Mouse (Mus musculus) embryonic fibroblast, embryonic 13.5 days (primary cell): Measurements from ENCODE around the gene Osbpl10. TPM values are rescaled to one million over a fixed set of nuclear protein-coding genes. Genes with fewer than 3 reads are reported as not detected.
"Not testable (repeated sequence)": the region's sequence is repeated elsewhere in the genome, so short reads cannot be mapped to it uniquely, and the experiment has no call there.

ENCODE experiments used
- H3K27ac ChIP-seq: 2 replicates; pipeline ENCODE4 v1.5.1; 2012; ENCODE audit warnings: low read length, control low read depth, inconsistent platforms; ENCODE audit not compliant: insufficient read depth
- H3K4me1 ChIP-seq: 2 replicates; pipeline ENCODE4 v1.6.1; 2011; ENCODE audit warnings: low read length; ENCODE audit not compliant: control insufficient read depth, insufficient read depth
- H3K4me3 ChIP-seq: 2 replicates; pipeline ENCODE4 v1.5.1; 2011; ENCODE audit warnings: mild to moderate bottlenecking, control low read depth, low read length; ENCODE audit not compliant: insufficient read depth
- CTCF ChIP-seq: IDR thresholded peaks from 2 replicates; pipeline ENCODE4 v1.5.1; 2011; ENCODE audit warnings: mild to moderate bottlenecking, control low read depth, low read length, moderate library complexity, borderline replicate concordance; ENCODE audit not compliant: insufficient read depth
- POLR2A ChIP-seq: IDR thresholded peaks from 2 replicates; pipeline ENCODE4 v1.6.1; 2011; ENCODE audit warnings: low read depth, mild to moderate bottlenecking, control low read depth, low read length, moderate library complexity
- polyA plus RNA-seq: library from polyadenylated mRNA; stranded (reverse); fragments of >200 nt; gene quantifications from 2 replicates; pipeline ENCODE4 v1.2.4, GENCODE M21; 2011; ENCODE audit warnings: low read depth; ENCODE audit not compliant: missing spikeins, insufficient read length

Gene Osbpl10
- polyA plus RNA-seq, 1 experiment: 3.1 TPM

GRCm38 (mm10) chr9:115245092-115245491 lies 266.7 kb downstream of the Osbpl10 start:
- TF ChIP-seq CTCF (no peak), POLR2A (no peak)

GRCm38 (mm10) chr9:115249145-115249544 lies 270.8 kb downstream of the Osbpl10 start:
- H3K27ac ChIP-seq: no peak overlapping the region
- H3K4me3 ChIP-seq: no peak overlapping the region
- TF ChIP-seq POLR2A (no peak), CTCF (no peak)
- peaks cover 3% of the 10 kb centered on the region; the same call in 1 of the 2 replicates for H3K4me1 ChIP-seq

More at GRCm38 (mm10) chr9:115245092-115245491, 266.7 kb downstream of the Osbpl10 start:
- Histone ChIP-seq H3K27ac (no peak overlapping the region), H3K4me3 (no peak overlapping the region), H3K4me1 (peaks cover 3% of the 10 kb centered on the region; the same call in 1 of the 2 replicates)

DNA sequence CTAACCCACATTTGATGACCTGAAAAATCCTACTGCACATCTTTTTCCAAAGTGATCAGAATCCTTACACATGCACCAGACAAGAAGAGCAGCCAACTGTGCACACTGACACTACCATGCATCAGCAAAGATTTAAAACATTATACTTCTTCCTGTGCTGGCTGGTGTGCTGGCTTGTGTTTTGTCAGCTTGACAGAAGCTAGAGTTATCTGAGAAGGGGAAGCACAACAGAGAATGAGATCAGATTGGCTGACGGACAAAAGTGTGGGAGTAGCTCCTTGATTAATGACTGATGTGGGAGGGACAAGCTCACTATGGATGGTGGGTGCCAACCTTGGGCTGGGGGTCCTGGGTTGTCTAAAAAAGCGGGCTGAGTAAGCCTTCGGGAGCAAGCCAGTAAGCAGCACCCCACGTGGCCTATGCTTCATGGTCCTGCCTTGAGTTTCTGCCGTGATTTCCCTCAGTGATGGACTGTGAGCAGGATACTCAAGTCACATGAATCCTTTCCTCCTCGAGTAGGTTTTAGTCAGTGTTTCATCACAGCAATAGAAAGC lies 279.4 kb downstream of the Osbpl10 start:
- Histone ChIP-seq H3K4me3 (no peak overlapping the region), H3K4me1 (no peaks in the 10 kb centered on the region), H3K27ac (no peak overlapping the region)
- TF ChIP-seq POLR2A (no peak), CTCF (no peak)

GRCm38 (mm10) chr9:115259866-115260265 lies 281.5 kb downstream of the Osbpl10 start:
- Histone ChIP-seq H3K27ac (no peak overlapping the region), H3K4me1 (no peaks in the 10 kb centered on the region), H3K4me3 (no peak overlapping the region)
- TF ChIP-seq POLR2A: no peak

GRCm38 (mm10) chr9:115260464-115260863 lies 282.1 kb downstream of the Osbpl10 start:
- TF ChIP-seq POLR2A (no peak), CTCF (no peak)
- no peak overlapping the region for H3K27ac ChIP-seq
- H3K4me3 ChIP-seq: no peak overlapping the region
- H3K4me1 ChIP-seq: no peaks in the 10 kb centered on the region

GRCm38 (mm10) chr9:115261456-115261855 lies 283.1 kb downstream of the Osbpl10 start:
- H3K27ac ChIP-seq: no peak overlapping the region
- no peak overlapping the region for H3K4me3 ChIP-seq
- no peaks in the 10 kb centered on the region for H3K4me1 ChIP-seq
- TF ChIP-seq POLR2A (no peak), CTCF (no peak)

DNA sequence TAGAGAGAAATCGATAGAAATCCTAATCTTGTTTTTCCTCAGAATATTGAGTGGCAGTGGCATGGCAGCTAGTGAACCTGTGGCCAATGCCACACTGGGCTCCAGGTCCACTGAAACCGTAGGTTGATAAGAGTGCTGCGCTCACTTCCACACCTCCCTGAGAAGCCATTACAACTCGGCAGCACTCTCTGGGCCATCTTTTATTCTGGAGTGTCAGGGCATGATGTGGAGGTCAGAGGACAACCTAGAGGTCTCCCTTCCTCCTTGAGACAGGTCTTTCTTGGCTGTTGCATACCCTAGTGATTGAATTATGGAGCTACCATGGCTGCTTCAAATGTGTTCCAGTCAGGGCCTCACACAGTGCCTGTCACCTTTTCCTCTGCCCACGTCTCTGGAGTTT lies 283.5 kb downstream of the Osbpl10 start:
- Histone ChIP-seq H3K27ac (no peak overlapping the region), H3K4me1 (no peaks in the 10 kb centered on the region), H3K4me3 (no peak overlapping the region)
- no peak for TF ChIP-seq CTCF
- no peak for TF ChIP-seq POLR2A

DNA sequence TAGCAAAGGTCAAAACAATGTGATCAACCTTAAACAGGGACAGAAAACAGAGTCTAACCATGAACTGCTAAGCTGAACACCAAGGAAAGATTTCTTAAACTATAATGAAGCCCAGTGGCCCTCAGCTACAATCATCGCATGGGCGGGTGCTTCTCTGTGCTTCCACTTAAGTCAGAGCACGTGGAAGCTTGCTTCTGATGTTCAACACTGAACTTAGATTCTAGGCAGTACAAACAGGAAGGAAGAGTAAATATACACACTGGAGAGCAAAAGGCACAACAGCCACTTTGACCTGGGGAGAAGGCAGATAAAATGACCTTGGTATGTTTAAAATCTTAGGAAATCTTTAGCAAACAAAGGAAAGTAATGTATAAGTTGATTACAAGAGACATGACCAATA lies 293.2 kb downstream of the Osbpl10 start:
- no peak for TF ChIP-seq POLR2A
- TF ChIP-seq CTCF: no peak
- Histone ChIP-seq H3K4me1 (no peaks in the 10 kb centered on the region), H3K4me3 (no peak overlapping the region), H3K27ac (no peak overlapping the region)

- not testable (repeated sequence) for H3K4me3 ChIP-seq, H3K27ac ChIP-seq, H3K4me1 ChIP-seq
Measured at GRCm38 (mm10) chr9:115272451-115272850, 294.1 kb downstream of the Osbpl10 start.

DNA sequence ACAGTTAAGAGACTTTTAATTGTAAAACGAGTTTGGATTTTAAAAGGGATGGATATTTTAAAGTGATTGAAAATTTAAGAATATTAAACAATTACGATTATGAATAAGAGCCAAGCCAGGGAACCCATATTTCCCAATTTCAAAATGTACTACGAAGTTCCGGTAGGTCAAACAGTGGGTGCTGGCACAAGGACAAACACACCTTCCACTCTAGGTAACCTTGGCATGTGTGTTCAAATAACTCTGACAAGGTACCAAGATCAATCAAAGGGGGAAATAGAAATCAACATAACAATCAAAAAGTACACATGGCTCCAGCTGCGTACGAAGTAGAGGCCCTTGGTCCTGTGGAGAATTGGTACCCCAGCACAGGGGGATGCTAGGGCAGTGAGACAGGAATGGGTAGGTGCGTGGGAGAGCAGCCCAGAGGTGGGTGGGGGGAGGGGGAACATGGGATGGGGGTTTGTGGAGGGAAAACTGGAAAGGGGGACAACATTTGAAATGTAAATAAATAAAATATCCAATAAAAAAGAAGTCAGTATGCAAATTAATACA lies 294.8 kb downstream of the Osbpl10 start:
- Histone ChIP-seq H3K4me1 (no peaks in the 10 kb centered on the region), H3K4me3 (no peak overlapping the region), H3K27ac (no peak overlapping the region)
- no peak for TF ChIP-seq POLR2A
- TF ChIP-seq CTCF: no peak

- Histone ChIP-seq H3K4me3 (no peak overlapping the region), H3K27ac (no peak overlapping the region), H3K4me1 (no peaks in the 10 kb centered on the region)
- no peak for TF ChIP-seq CTCF
- no peak for TF ChIP-seq POLR2A
Measured at GRCm38 (mm10) chr9:115274806-115275205, 296.4 kb downstream of the Osbpl10 start.
